In genomic region chr10:78087101-78087511, GRCm38 (mm10) we compare ENCODE assay signal across 14 mouse cellular contexts. TPM values are rescaled to one million over a fixed set of nuclear protein-coding genes. Genes with fewer than 3 reads are reported as not detected.
DNase-seq lines count a peak whose midpoint lies in the region; ATAC-seq lines count a peak whose summit lies in the region.
"Had no signal": no experiment of that assay in that cellular context is flagged by ENCODE, and none has a peak within 500 bp of the region (broad histone marks: within the 10 kb centered on the region; RNA-seq: fewer than 3 reads in every experiment).

No protein-coding gene starts in this region.

- 85% methylated on average over 6 of the region's 6 CpGs for WGBS in intestine, embryonic 16.5 days
- WGBS in midbrain, embryonic 16.5 days, result 93% methylated on average over 6 of the region's 6 CpGs

- no peak overlapping the region for H3K4me3 ChIP-seq in intestine, embryonic 16.5 days (ENCODE audit: low read length)
- no peak overlapping the region for H3K4me3 ChIP-seq in midbrain, embryonic 16.5 days (ENCODE audit: low read depth, low read length)
- H3K4me3 ChIP-seq: embryonic facial prominence, embryonic 15.5 days; gastrocnemius, adult 2 months; limb, embryonic 12.5 days had no signal

- peak; percentile 96 for DNase-seq in heart, adult 11 months
- DNase-seq in heart, adult 9 months (ENCODE audit: low spot score in 2 of 2), result no peak
- DNase-seq in B cell, adult 2 months, result peak; percentile 81 to 84
- DNase-seq in spleen, adult 18-20 months, result peak; percentile 63 to 66
- no peak for DNase-seq in right cerebral cortex, postnatal 14 days
- DNase-seq: cerebellum, adult 8-10 months; gastrocnemius, adult 2 months; midbrain, embryonic 14.5 days had no signal

- H3K27me3 ChIP-seq in intestine, embryonic 16.5 days (replicated peaks; ENCODE audit: control insufficient read depth, insufficient read depth, low read length), result no peaks in the 10 kb centered on the region
- H3K27me3 ChIP-seq in midbrain, embryonic 16.5 days (ENCODE audit: control insufficient read depth, insufficient read depth, low read depth, low read length), result no peaks in the 10 kb centered on the region
- H3K27me3 ChIP-seq: embryonic facial prominence, embryonic 15.5 days; limb, embryonic 12.5 days had no signal

- H3K9me3 ChIP-seq in intestine, embryonic 16.5 days (ENCODE audit: control insufficient read depth, low read length), result no peaks in the 10 kb centered on the region
- no peaks in the 10 kb centered on the region for H3K9me3 ChIP-seq in midbrain, embryonic 16.5 days (replicated peaks; ENCODE audit: control insufficient read depth, low read length, poor library complexity, severe bottlenecking)
- H3K9me3 ChIP-seq: embryonic facial prominence, embryonic 15.5 days; limb, embryonic 12.5 days had no signal

- H3K4me1 ChIP-seq in intestine, embryonic 16.5 days (ENCODE audit: control insufficient read depth, insufficient read depth, low read length), result peaks cover 10% of the 10 kb centered on the region; the same call in 1 of the 2 replicates
- no peaks in the 10 kb centered on the region for H3K4me1 ChIP-seq in midbrain, embryonic 16.5 days (ENCODE audit: control insufficient read depth, insufficient read depth, low read length)
- H3K4me1 ChIP-seq: embryonic facial prominence, embryonic 15.5 days; limb, embryonic 12.5 days had no signal

- H3K36me3 ChIP-seq in intestine, embryonic 16.5 days (ENCODE audit: control insufficient read depth, insufficient read depth, low read length), result no peaks in the 10 kb centered on the region
- H3K36me3 ChIP-seq in midbrain, embryonic 16.5 days (ENCODE audit: control insufficient read depth, insufficient read depth, low read length), result no peaks in the 10 kb centered on the region
- H3K36me3 ChIP-seq: embryonic facial prominence, embryonic 15.5 days; limb, embryonic 12.5 days had no signal

- H3K4me2 ChIP-seq in intestine, embryonic 16.5 days (ENCODE audit: low read depth, low read length), result no peak overlapping the region
- H3K4me2 ChIP-seq in midbrain, embryonic 16.5 days (ENCODE audit: low read length), result no peak overlapping the region
- H3K4me2 ChIP-seq: embryonic facial prominence, embryonic 15.5 days; limb, embryonic 12.5 days had no signal

- ATAC-seq in hematopoietic stem cell, adult 5-6 weeks (replicated peaks in 1 of 2; ENCODE audit: insufficient read depth in 1 of 2, low FRiP score in 2 of 2, low TSS enrichment in 1 of 2, low read depth in 1 of 2, poor library complexity in 2 of 2, severe bottlenecking in 2 of 2), result peak; percentile 86 to 89
- ATAC-seq in intestine, embryonic 16.5 days, result no peak
- no peak for ATAC-seq in midbrain, embryonic 16.5 days

- no peak overlapping the region for H3K27ac ChIP-seq in intestine, embryonic 16.5 days (ENCODE audit: low read length)
- H3K27ac ChIP-seq in midbrain, embryonic 16.5 days (ENCODE audit: low read length), result no peak overlapping the region
- H3K27ac ChIP-seq: embryonic facial prominence, embryonic 15.5 days; gastrocnemius, adult 2 months; limb, embryonic 12.5 days had no signal

- H3K9ac ChIP-seq in intestine, embryonic 16.5 days (ENCODE audit: low read depth, low read length), result no peak overlapping the region
- no peak overlapping the region for H3K9ac ChIP-seq in midbrain, embryonic 16.5 days (ENCODE audit: low read depth, low read length)
- H3K9ac ChIP-seq: embryonic facial prominence, embryonic 15.5 days; limb, embryonic 12.5 days had no signal

RNA-seq across cellular contexts. Expression of gene Icosl, which starts 18.0 kb away (rescaled TPM):
- 5.1 and 6.8 TPM in 2 replicates for total RNA-seq in hematopoietic stem cell, adult 5-6 weeks (2017)
- polyA plus RNA-seq in intestine, embryonic 16.5 days (2015; fragmentation: Nextera tagmentation; extraction: Ambion mirVana), result 5.9 and 6.7 TPM in 2 replicates
- polyA plus RNA-seq in midbrain, embryonic 16.5 days (2015; fragmentation: Nextera tagmentation; extraction: Ambion mirVana), result 0.52 and 0.64 TPM in 2 replicates

RNA-seq across cellular contexts. Expression of gene Aire, which starts 43.7 kb away (rescaled TPM):
- total RNA-seq in hematopoietic stem cell, adult 5-6 weeks (2017), result 1.0 and 1.6 TPM in 2 replicates
- 0.16 and 0.20 TPM in 2 replicates for polyA plus RNA-seq in intestine, embryonic 16.5 days (2015; fragmentation: Nextera tagmentation; extraction: Ambion mirVana)
- polyA plus RNA-seq in midbrain, embryonic 16.5 days (2015; fragmentation: Nextera tagmentation; extraction: Ambion mirVana), result 0.11 and 0.19 TPM in 2 replicates
- total RNA-seq: gastrocnemius, adult 2 months; heart, postnatal 36 days had no signal
- polyA plus RNA-seq: midbrain, embryonic 14.5 days had no signal

RNA-seq across cellular contexts. Expression of gene Dnmt3l, which starts 45.4 kb away (rescaled TPM):
- total RNA-seq in hematopoietic stem cell, adult 5-6 weeks (2017), result 0.75 and 0.94 TPM in 2 replicates
- polyA plus RNA-seq in intestine, embryonic 16.5 days (2015; fragmentation: Nextera tagmentation; extraction: Ambion mirVana), result 0.29 and 0.33 TPM in 2 replicates
- not detected in 2 replicates for polyA plus RNA-seq in midbrain, embryonic 16.5 days (2015; fragmentation: Nextera tagmentation; extraction: Ambion mirVana)
- total RNA-seq: gastrocnemius, adult 2 months; heart, postnatal 36 days had no signal
- polyA plus RNA-seq: limb, embryonic 12.5 days; midbrain, embryonic 14.5 days had no signal

Comparison
In these comparisons a context has a peak if more than half of its experiments do, and no peak if none do; other contexts are left out.
1. DNase-seq: peak in heart, adult 11 months (single experiment), B cell, adult 2 months (2 of 2) and spleen, adult 18-20 months (2 of 2); none in heart, adult 9 months (0 of 2) and right cerebral cortex, postnatal 14 days (single experiment).
2. ATAC-seq: peak in hematopoietic stem cell, adult 5-6 weeks (2 of 2); none in intestine, embryonic 16.5 days (single experiment) and midbrain, embryonic 16.5 days (single experiment).